Mouse (Mus musculus) lung, embryonic 15.5 days (tissue): ENCODE measurements around the gene Grik4. TPM values are rescaled to one million over a fixed set of nuclear protein-coding genes. Genes with fewer than 3 reads are reported as not detected.

Experiments used
- ATAC-seq: fragments of 200-750 bp; cut with Nextera tagmentation; 2 replicates; pipeline ENCODE4 v1.8.0; 2017; ENCODE audit warnings: moderate number of reproducible peaks, borderline replicate concordance; ENCODE audit not compliant: low FRiP score, low TSS enrichment; ENCODE audit errors: extremely low read depth
- H3K27ac ChIP-seq: fragments of 300-500 bp; sonication (generic); 2 replicates; pipeline ENCODE4 v1.5.1; 2015; ENCODE audit warnings: moderate library complexity, mild to moderate bottlenecking, inconsistent platforms
- H3K27me3 ChIP-seq: fragments of 300-500 bp; sonication (generic); 2 replicates; pipeline ENCODE4 v1.6.1; 2015; ENCODE audit warnings: inconsistent platforms
- H3K36me3 ChIP-seq: fragments of 300-500 bp; sonication (generic); 2 replicates; pipeline ENCODE4 v1.6.1; 2015; ENCODE audit warnings: inconsistent platforms
- H3K4me1 ChIP-seq: fragments of 300-500 bp; sonication (generic); 2 replicates; pipeline ENCODE4 v1.6.1; 2015; ENCODE audit warnings: inconsistent platforms
- H3K4me2 ChIP-seq: fragments of 300-500 bp; sonication (generic); 2 replicates; pipeline ENCODE4 v1.6.1; 2015; ENCODE audit warnings: inconsistent platforms, mild to moderate bottlenecking, moderate library complexity
- H3K4me3 ChIP-seq: fragments of 300-500 bp; sonication (generic); 2 replicates; pipeline ENCODE4 v1.5.1; 2015; ENCODE audit warnings: mild to moderate bottlenecking, inconsistent platforms
- H3K9ac ChIP-seq: fragments of 300-500 bp; sonication (generic); 2 replicates; pipeline ENCODE4 v1.6.1; 2015; ENCODE audit warnings: inconsistent platforms
- H3K9me3 ChIP-seq: fragments of 300-500 bp; sonication (generic); 2 replicates; pipeline ENCODE4 v1.6.1; 2016; ENCODE audit warnings: inconsistent platforms
- WGBS: fragments of 180-500 bp; shearing (Covaris S2); methylation state at CpG from one replicate; pipeline ENCODE4 v1.1.7; 2015; 5-methylcytosine and 5-hydroxymethylcytosine counted together
- polyA plus RNA-seq: library from polyadenylated mRNA; unstranded; fragments of >200 nt; fragmentation: Nextera tagmentation; extraction: Ambion mirVana; gene quantifications from 2 replicates; pipeline ENCODE4 v1.2.1, GENCODE M21; 2015

The Grik4 gene
- polyA plus RNA-seq, 1 experiment from 2014 or later = 3.1 TPM

DNA sequence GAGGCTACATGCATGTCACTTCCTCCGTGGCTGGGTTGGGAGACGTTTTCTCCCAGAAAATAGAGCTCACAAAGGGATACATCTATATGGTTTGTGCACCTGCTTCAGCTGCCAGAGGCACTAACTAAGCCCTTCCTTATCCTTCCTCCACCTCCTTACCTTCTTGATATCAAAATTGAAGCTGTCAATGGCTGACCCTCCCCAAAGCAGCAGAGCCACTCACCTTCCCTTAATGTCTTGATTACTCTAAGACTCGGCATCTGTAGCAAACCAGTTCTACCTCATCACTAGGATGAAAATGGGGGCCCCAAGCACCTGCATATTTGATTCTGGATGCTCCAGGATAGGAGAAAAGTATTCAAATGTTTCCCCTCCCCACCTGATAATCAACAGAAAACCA lies 135.1 kb downstream of the Grik4 start:
- 89% methylated on average over 3 of the region's 3 CpGs for WGBS
- H3K27me3 ChIP-seq = no peaks in the 10 kb centered on the region

DNA sequence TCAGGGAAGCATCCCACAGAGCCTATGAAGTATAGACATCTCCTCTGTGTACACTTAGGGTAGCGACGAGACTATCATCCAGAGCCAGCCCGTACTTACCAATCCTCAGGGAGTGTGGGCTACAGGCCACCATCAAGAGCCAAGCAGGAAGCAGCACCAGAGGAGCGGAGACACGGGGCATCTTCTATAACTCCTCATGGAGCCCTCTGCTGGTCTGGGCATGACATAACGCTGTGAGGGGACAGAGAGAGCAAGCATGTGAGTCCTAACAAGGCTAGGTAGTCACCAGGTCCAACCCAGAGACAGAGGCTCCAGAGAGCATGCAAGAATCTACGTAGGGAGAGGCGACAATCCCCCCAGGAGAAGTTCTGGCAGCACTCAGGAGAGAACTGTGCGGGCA lies 135.9 kb downstream of the Grik4 start:
- Histone ChIP-seq H3K27ac (no peak overlapping the region), H3K4me1 (no peaks in the 10 kb centered on the region), H3K27me3 (no peaks in the 10 kb centered on the region), H3K4me2 (no peak overlapping the region), H3K36me3 (no peaks in the 10 kb centered on the region), H3K4me3 (no peak overlapping the region), H3K9me3 (no peaks in the 10 kb centered on the region), H3K9ac (no peak overlapping the region)
- ATAC-seq = no peak
- 72% methylated on average over 9 of the region's 9 CpGs for WGBS

More for the DNA sequence above, 135.1 kb downstream of the Grik4 start:
- Histone ChIP-seq H3K4me1 (no peaks in the 10 kb centered on the region), H3K36me3 (no peaks in the 10 kb centered on the region), H3K27ac (no peak overlapping the region), H3K4me2 (no peak overlapping the region), H3K9ac (no peak overlapping the region), H3K4me3 (no peak overlapping the region), H3K9me3 (no peaks in the 10 kb centered on the region)
- ATAC-seq = no peak

DNA sequence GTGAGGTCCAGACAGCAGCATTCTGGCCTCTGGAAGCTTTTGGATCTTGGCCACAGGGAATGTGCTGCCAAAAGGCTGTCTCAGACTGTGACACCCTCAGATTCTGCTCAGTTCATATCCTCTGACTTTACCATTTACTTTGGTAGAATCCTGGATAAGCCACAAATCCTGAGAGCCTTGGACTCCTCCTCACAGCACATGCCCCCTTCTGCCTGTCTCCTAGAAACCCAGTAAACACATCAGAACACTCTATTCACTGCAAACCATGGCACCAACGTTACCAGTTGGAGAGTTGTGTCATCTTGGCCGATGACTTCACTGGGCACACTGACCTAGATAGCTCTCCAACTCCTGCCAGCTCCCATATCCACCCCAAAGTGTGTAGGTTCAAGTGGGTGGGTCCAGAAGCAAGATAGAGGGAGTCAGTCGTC lies 141.2 kb downstream of the Grik4 start:
- Histone ChIP-seq H3K27ac (0 out of 2 replicates have a peak overlapping the region, but pooled peaks have one; percentile 7), H3K27me3 (no peaks in the 10 kb centered on the region), H3K9ac (no peak overlapping the region), H3K4me3 (no peak overlapping the region), H3K9me3 (no peaks in the 10 kb centered on the region), H3K36me3 (no peaks in the 10 kb centered on the region), H3K4me1 (peaks cover 31% of the 10 kb centered on the region), H3K4me2 (no peak overlapping the region)
- WGBS = 39% methylated on average over 3 of the region's 3 CpGs
- peak; percentile 17; the same call in 1 of the 2 replicates for ATAC-seq

DNA sequence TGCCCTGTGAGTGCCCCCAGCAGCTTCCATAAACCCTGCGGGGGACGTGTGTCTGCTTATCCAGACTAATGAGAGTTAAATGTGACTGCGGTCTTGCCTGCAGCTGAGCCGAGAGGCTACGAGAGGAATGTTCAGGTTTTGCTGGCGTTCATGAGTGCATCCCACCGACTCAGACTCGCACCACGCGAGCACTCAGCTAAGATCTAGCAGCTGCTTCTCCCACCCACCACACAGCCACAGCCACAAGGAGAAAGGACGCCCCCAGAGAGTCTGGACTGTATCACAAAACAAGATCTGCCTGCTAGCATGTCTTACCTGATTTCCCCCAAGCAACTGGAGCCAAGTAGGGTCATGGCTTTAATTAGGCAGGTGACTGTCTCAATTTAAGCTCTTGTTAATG lies 142.4 kb downstream of the Grik4 start:
- H3K4me3 ChIP-seq = no peak overlapping the region
- H3K4me1 ChIP-seq = peaks cover 31% of the 10 kb centered on the region
- WGBS = 67% methylated on average over 11 of the region's 11 CpGs
- no peaks in the 10 kb centered on the region for H3K27me3 ChIP-seq
- H3K27ac ChIP-seq = no peak overlapping the region
- no peaks in the 10 kb centered on the region for H3K9me3 ChIP-seq
- ATAC-seq = no peak
- H3K36me3 ChIP-seq = no peaks in the 10 kb centered on the region
- no peak overlapping the region for H3K4me2 ChIP-seq
- H3K9ac ChIP-seq = no peak overlapping the region

DNA sequence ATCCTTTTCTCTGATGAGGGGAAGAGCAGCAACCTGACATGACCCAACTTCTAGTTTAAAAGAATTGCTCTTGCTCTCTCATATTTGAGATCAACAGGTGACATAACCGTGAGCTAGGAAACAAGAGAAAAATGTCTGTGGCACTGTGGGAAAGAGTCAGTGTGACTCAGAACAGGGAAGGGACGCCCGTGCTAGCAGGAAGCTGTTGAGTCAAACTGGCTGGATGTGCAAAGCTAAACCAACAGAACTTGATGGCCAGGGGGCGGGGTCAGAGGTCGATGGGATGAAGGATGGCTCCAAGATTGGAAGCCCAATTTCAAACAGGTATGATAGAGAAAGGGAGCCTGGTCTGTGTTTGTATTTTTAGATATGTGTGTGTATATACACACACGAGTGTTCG lies 144.2 kb downstream of the Grik4 start:
- Histone ChIP-seq H3K4me2 (no peak overlapping the region), H3K27me3 (no peaks in the 10 kb centered on the region), H3K4me3 (no peak overlapping the region), H3K9me3 (no peaks in the 10 kb centered on the region), H3K4me1 (peaks cover 38% of the 10 kb centered on the region), H3K27ac (no peak overlapping the region), H3K9ac (no peak overlapping the region), H3K36me3 (no peaks in the 10 kb centered on the region)
- ATAC-seq = no peak
- 64% methylated on average over 7 of the region's 7 CpGs for WGBS

GRCm38 (mm10) chr9:42799694-42800093 lies 144.6 kb downstream of the Grik4 start:
- H3K4me1 ChIP-seq = peaks cover 38% of the 10 kb centered on the region
- no peaks in the 10 kb centered on the region for H3K36me3 ChIP-seq
- ATAC-seq = no peak
- 72% methylated on average over 5 of the region's 5 CpGs for WGBS
- no peaks in the 10 kb centered on the region for H3K9me3 ChIP-seq
- no peaks in the 10 kb centered on the region for H3K27me3 ChIP-seq
- H3K4me3 ChIP-seq = no peak overlapping the region
- no peak overlapping the region for H3K4me2 ChIP-seq
- no peak overlapping the region for H3K27ac ChIP-seq
- no peak overlapping the region for H3K9ac ChIP-seq

- H3K4me2 ChIP-seq = no peak overlapping the region
- 14% methylated on average over 5 of the region's 5 CpGs for WGBS
Observed at GRCm38 (mm10) chr9:42799242-42799641, 145.1 kb downstream of the Grik4 start.

GRCm38 (mm10) chr9:42798280-42798679 lies 146.0 kb downstream of the Grik4 start:
- no peak overlapping the region for H3K27ac ChIP-seq
- H3K36me3 ChIP-seq = no peaks in the 10 kb centered on the region
- H3K9me3 ChIP-seq = no peaks in the 10 kb centered on the region
- ATAC-seq = no peak
- WGBS = 73% methylated on average over 4 of the region's 4 CpGs
- peaks cover 42% of the 10 kb centered on the region for H3K4me1 ChIP-seq
- H3K4me3 ChIP-seq = no peak overlapping the region
- no peak overlapping the region for H3K9ac ChIP-seq
- no peak overlapping the region for H3K4me2 ChIP-seq
- H3K27me3 ChIP-seq = no peaks in the 10 kb centered on the region

More at GRCm38 (mm10) chr9:42799242-42799641, 145.1 kb downstream of the Grik4 start:
- Histone ChIP-seq H3K4me1 (peaks cover 38% of the 10 kb centered on the region), H3K36me3 (no peaks in the 10 kb centered on the region), H3K27ac (no peak overlapping the region), H3K9me3 (no peaks in the 10 kb centered on the region), H3K27me3 (no peaks in the 10 kb centered on the region), H3K4me3 (no peak overlapping the region), H3K9ac (no peak overlapping the region)
- ATAC-seq = peak; percentile 61

DNA sequence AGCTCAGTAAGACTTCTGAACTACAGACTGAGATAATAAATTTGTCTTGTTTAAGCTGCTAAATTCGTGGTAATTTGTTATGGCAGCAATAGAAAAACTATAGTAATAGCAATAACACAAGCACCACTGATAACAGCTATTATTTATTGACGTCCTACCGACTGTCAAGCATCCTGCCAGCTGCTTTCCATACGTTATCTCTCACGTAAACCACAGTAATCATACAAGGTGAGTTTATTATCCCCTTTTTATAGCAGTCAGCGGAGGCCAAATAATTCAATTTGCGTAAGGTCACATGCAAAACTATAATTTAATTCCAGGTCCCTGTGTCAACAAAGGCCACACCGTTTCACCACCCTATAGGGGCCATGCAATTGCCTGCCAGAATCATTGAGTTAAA lies 147.0 kb downstream of the Grik4 start:
- H3K9me3 ChIP-seq = no peaks in the 10 kb centered on the region
- no peak overlapping the region for H3K9ac ChIP-seq
- H3K4me1 ChIP-seq = peaks cover 36% of the 10 kb centered on the region
- no peak for ATAC-seq
- no peak overlapping the region for H3K27ac ChIP-seq
- no peaks in the 10 kb centered on the region for H3K36me3 ChIP-seq
- WGBS = 57% methylated on average over 8 of the region's 8 CpGs
- H3K27me3 ChIP-seq = no peaks in the 10 kb centered on the region
- H3K4me2 ChIP-seq = no peak overlapping the region
- H3K4me3 ChIP-seq = no peak overlapping the region

DNA sequence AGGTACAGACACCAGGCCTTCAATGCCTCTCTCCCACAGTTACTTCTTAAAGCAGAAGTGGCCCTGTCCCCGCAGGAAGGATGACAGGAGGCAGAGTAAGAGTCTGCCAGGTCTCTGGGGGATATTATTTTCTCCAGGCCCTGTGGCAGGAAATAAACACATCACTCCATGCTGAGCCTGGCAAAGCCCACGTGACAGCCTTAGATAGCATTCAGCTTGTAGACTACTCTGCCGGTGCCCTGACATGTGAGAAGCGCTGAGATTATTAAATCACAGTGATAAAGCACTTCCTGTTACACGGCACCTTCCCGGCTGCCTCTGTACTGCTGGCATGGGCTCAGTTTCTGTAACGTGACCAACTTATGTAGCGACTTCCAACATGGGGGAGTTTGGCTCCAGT lies 148.4 kb downstream of the Grik4 start:
- Histone ChIP-seq H3K9ac (no peak overlapping the region), H3K27me3 (no peaks in the 10 kb centered on the region), H3K9me3 (no peaks in the 10 kb centered on the region), H3K4me1 (peaks cover 32% of the 10 kb centered on the region), H3K4me3 (no peak overlapping the region), H3K4me2 (no peak overlapping the region), H3K36me3 (no peaks in the 10 kb centered on the region), H3K27ac (no peak overlapping the region)
- ATAC-seq = peak; percentile 19; the same call in 1 of the 2 replicates
- 20% methylated on average over 8 of the region's 8 CpGs for WGBS

DNA sequence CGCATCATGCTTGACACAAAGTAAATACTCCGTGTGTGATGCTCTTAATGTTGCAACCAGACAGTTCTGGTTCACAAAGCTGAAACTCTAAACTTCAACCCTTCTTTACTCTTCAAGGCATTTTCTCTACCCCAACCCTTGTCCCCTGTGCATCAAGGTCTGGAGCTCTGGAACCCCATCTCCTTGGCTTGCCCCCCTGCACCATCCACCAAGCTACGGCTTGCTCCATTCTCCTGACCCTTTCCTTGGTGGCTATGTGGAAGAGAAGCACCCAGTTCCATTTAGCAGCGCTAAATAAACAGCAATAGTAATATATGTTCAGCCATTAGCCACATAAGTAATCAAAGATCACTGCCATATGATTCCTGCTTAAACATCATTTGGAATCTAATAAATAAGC lies 150.3 kb downstream of the Grik4 start:
- no peak overlapping the region for H3K27ac ChIP-seq
- H3K9ac ChIP-seq = no peak overlapping the region
- H3K4me2 ChIP-seq = no peak overlapping the region
- peaks cover 24% of the 10 kb centered on the region for H3K4me1 ChIP-seq
- no peaks in the 10 kb centered on the region for H3K9me3 ChIP-seq
- 76% methylated on average over 4 of the region's 4 CpGs for WGBS
- H3K4me3 ChIP-seq = no peak overlapping the region
- no peaks in the 10 kb centered on the region for H3K36me3 ChIP-seq
- ATAC-seq = no peak
- peaks cover 10% of the 10 kb centered on the region; the same call in 1 of the 2 replicates for H3K27me3 ChIP-seq

DNA sequence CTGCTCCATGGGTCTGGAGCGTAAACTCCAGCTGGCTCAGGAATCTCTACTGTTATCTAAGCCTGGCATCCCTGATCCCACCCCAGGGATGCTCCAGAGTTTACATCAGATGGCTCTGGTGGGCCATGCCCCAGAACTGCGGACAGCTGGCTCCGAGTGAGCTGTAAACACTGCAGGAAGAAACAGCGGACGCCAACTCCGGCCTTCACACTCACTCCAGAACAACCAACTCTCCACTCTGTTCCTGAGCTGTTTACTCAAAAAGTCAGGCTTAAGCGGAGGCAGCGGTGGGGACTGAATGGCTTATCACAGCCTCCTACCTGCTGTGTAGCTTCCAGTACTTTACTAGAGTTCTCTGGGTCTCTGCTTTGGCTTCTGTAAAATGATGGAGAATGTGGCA lies 150.7 kb downstream of the Grik4 start:
- Histone ChIP-seq H3K9me3 (no peaks in the 10 kb centered on the region), H3K9ac (no peak overlapping the region), H3K36me3 (no peaks in the 10 kb centered on the region), H3K4me3 (no peak overlapping the region), H3K4me1 (peaks cover 20% of the 10 kb centered on the region), H3K27ac (no peak overlapping the region), H3K27me3 (peaks cover 11% of the 10 kb centered on the region; the same call in 1 of the 2 replicates), H3K4me2 (no peak overlapping the region)
- ATAC-seq = no peak
- 42% methylated on average over 8 of the region's 8 CpGs for WGBS

GRCm38 (mm10) chr9:42792381-42792780 lies 151.9 kb downstream of the Grik4 start:
- peaks cover 11% of the 10 kb centered on the region; the same call in 1 of the 2 replicates for H3K27me3 ChIP-seq
- no peak overlapping the region for H3K27ac ChIP-seq
- ATAC-seq = no peak
- H3K9ac ChIP-seq = no peak overlapping the region
- H3K9me3 ChIP-seq = no peaks in the 10 kb centered on the region
- peaks cover 15% of the 10 kb centered on the region for H3K4me1 ChIP-seq
- H3K36me3 ChIP-seq = no peaks in the 10 kb centered on the region
- no peak overlapping the region for H3K4me3 ChIP-seq
- no peak overlapping the region for H3K4me2 ChIP-seq
- 74% methylated on average over 5 of the region's 5 CpGs for WGBS
